Mouse (Mus musculus): ENCODE results near the gene Otogl.

DNA sequence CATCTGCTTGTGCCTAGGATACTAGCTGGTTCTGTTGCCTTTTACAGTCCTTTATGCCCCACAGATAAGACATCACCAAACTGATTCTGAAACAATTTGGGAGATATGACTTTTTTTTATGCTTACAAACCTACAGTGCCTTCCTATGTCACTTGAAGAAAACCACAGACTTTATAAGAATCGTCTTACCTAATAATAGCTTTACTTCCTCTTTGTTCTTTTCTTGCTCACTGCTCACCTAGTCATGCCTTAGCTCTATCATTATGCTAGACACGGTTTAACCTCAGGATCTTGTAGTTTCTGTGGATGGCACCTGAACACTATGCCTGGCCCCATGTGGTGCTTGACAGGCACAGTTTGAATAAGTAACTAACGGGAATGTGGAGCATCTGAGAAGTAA is 119.4 kb downstream of the Otogl start:
- TF ChIP-seq POLR2A (IDR thresholded peaks at IDR 0.05; ENCODE audit: extremely low read depth, insufficient read depth, low read length) (no peak), CTCF (IDR thresholded peaks at IDR 0.05; ENCODE audit: extremely low read depth, insufficient read depth, low read length) (no peak)

All from cortical plate, adult 2 months (tissue).